Mouse (Mus musculus) ES-CJ7 (cell line): ENCODE results near the gene Gm37240.
A peak's percentile ranks its signal among the peaks of the same experiment; 100 is the strongest.
"Not testable (repeated sequence)": the region's sequence is repeated elsewhere in the genome, so short reads cannot be mapped to it uniquely, and the experiment has no call there.

Experiments used
- DNase-seq: peaks from one replicate; pipeline ENCODE4 v3.0.0; 2011; ENCODE audit warnings: low read depth, low spot score

Gm37240 gene

GRCm38 (mm10) chr3:84652643-84653556 lies 1234.4 kb downstream of the Gm37240 start:
- DNase-seq, result no peak

- DNase-seq, result no peak
Measured at GRCm38 (mm10) chr3:84649578-84650327, 1237.6 kb downstream of the Gm37240 start.

GRCm38 (mm10) chr3:84648069-84648468 lies 1239.2 kb downstream of the Gm37240 start:
- DNase-seq, result not testable (repeated sequence)

- DNase-seq, result peak; percentile 44
Measured at GRCm38 (mm10) chr3:84647616-84648015, 1239.7 kb downstream of the Gm37240 start.

- DNase-seq, result no peak
Measured at GRCm38 (mm10) chr3:84646331-84646845, 1240.9 kb downstream of the Gm37240 start.

- no peak for DNase-seq
Measured at GRCm38 (mm10) chr3:84646007-84646290, 1241.4 kb downstream of the Gm37240 start.

- no peak for DNase-seq
Measured at GRCm38 (mm10) chr3:84645156-84646006, 1241.9 kb downstream of the Gm37240 start.

GRCm38 (mm10) chr3:84642942-84643341 lies 1244.4 kb downstream of the Gm37240 start:
- no peak for DNase-seq

- no peak for DNase-seq
Measured at GRCm38 (mm10) chr3:84641391-84641790, 1245.9 kb downstream of the Gm37240 start.

- DNase-seq, result no peak
Measured at GRCm38 (mm10) chr3:84640536-84640935, 1246.8 kb downstream of the Gm37240 start.

GRCm38 (mm10) chr3:84639767-84640500 lies 1247.4 kb downstream of the Gm37240 start:
- peak; percentile 44 for DNase-seq

GRCm38 (mm10) chr3:84638858-84639257 lies 1248.5 kb downstream of the Gm37240 start:
- DNase-seq, result peak; percentile 86

- DNase-seq, result no peak
Measured at GRCm38 (mm10) chr3:84637890-84638578, 1249.3 kb downstream of the Gm37240 start.

GRCm38 (mm10) chr3:84637095-84637494 lies 1250.2 kb downstream of the Gm37240 start:
- no peak for DNase-seq

- peak; percentile 63 for DNase-seq
Measured at GRCm38 (mm10) chr3:84631586-84631985, 1255.7 kb downstream of the Gm37240 start.

GRCm38 (mm10) chr3:84622026-84622425 lies 1265.3 kb downstream of the Gm37240 start:
- DNase-seq, result no peak

- DNase-seq, result no peak
Measured at GRCm38 (mm10) chr3:84619725-84620124, 1267.6 kb downstream of the Gm37240 start.

GRCm38 (mm10) chr3:84619056-84619455 lies 1268.3 kb downstream of the Gm37240 start:
- DNase-seq, result no peak

GRCm38 (mm10) chr3:84618627-84619026 lies 1268.7 kb downstream of the Gm37240 start:
- DNase-seq, result no peak

GRCm38 (mm10) chr3:84615856-84616225 lies 1271.5 kb downstream of the Gm37240 start:
- DNase-seq, result no peak
